Mouse (Mus musculus) cerebellum, adult 18-20 months (tissue): Measurements from ENCODE around the gene D930048N14Rik.

ENCODE experiments used
- DNase-seq, 2 experiments: peaks; one replicate each; pipeline ENCODE4 v3.0.0; 2021

D930048N14Rik gene

DNA sequence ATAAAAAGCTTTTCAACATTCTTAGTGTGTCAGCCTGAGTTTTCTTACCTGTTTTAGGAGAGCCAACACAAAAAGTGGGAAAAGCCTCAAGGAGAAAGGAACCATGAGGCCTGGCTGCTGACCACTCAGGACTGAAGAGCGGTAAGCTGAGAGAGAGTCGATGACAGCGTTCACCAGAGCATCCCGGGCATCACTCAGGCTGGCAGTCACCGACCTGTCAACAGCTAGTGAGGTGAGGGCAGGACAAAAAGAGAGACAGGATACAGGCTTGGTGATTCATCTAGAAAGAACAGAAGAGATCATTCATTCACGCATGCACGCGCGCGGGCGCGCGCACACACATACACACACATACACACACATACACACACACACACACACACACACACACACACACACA lies 56.3 kb downstream of the D930048N14Rik start:
- no peak for DNase-seq
